Mouse (Mus musculus): ENCODE data around the gene Xrcc5.

DNA sequence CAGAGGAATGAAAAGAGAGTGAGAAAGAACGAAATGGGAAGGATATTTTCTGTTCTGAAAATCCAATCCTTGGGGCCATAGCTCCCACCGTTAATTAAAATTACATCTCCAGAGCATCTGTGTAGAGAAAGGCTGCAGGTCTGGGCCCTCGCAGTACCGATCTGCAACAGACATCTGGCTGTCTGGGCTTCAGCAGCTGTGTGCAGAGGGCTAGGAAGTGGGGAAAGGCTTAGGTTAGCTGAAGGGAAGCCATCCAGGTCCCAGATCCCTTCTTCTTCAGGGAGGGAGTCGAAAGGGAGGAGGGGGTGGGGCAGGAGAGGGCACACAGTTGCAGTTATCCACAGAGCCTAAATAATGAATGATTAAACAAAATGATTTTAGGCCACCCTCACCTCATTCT is 22.7 kb upstream of the Xrcc5 start:
- TF ChIP-seq CTCF (IDR thresholded peaks at IDR 0.05; ENCODE audit: low read depth): no peak
- no peak for TF ChIP-seq EP300 (IDR thresholded peaks at IDR 0.05; ENCODE audit: low read depth)
